Mouse (Mus musculus) spleen, adult 12 weeks (tissue): ENCODE data around the gene Nt5c1a.

Experiments used
- DNase-seq: peaks from one replicate; pipeline ENCODE4 v3.0.0; 2022; ENCODE audit warnings: low spot score

Nt5c1a gene

DNA sequence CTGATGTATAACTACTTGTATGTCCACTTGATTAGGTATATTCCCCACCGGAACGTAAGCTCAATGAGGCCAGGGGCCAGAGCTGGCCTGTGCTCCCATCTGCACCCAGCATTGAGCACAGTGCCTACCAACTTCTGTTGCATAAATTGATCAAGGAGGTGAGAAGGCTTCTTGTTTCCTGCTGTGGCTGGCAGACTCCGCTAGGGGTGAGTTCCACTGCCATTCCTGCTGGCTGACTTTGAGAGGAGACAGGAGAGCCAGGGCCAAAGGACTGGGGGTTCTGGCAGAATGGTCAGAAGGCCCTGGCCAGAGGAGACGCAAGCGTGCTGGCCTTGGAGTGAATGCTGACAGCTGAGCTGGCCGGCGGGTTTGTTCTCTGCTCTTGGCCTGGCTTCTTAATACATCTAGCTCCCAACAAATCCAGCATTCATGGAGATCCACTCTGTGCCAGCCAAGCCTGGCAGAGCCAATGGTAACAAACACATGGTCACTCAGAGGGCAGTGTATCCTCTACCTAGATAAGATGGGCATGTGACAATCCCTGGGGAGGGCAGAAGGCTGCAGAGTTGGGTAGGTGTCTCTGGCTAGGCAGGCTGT is 47.8 kb downstream of the Nt5c1a start:
- no peak for DNase-seq

DNA sequence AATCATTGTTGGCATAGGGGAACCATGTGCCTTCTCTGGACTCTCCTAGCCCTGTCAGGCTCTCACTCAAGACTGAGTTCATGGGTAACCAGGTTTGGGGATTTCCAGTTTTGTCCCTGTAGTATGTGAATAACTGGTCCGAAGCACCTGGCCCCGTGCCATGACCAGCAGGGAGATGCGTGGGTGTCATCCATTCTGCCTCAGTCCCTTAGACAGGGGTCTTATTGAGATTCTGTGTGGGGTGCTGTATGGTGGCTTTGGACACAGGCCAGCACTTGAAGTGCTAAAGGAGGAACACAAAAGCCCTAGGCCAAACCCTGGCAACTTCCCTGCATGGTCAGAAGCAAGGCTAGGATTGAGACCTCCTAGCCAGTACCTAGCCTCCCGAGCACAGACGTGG is 50.9 kb downstream of the Nt5c1a start:
- no peak for DNase-seq

DNA sequence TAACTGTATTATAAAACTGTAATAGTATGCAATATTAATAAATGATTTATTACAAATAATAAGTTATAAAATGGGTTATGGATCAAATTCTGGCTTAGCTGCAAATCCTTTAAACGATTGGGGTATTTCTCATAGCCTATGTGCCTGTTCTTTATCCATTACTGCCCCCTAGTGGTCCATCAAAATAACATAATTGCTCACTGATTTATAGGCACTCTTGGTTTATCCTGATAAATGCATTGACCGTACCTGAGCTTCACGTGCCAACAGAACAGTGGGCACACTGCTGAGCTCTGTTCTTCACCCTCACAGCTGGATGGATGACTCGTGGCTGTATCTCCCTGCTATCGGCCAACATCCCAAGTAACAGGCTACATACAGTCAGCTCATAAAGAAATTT is 53.3 kb downstream of the Nt5c1a start:
- no peak for DNase-seq

DNA sequence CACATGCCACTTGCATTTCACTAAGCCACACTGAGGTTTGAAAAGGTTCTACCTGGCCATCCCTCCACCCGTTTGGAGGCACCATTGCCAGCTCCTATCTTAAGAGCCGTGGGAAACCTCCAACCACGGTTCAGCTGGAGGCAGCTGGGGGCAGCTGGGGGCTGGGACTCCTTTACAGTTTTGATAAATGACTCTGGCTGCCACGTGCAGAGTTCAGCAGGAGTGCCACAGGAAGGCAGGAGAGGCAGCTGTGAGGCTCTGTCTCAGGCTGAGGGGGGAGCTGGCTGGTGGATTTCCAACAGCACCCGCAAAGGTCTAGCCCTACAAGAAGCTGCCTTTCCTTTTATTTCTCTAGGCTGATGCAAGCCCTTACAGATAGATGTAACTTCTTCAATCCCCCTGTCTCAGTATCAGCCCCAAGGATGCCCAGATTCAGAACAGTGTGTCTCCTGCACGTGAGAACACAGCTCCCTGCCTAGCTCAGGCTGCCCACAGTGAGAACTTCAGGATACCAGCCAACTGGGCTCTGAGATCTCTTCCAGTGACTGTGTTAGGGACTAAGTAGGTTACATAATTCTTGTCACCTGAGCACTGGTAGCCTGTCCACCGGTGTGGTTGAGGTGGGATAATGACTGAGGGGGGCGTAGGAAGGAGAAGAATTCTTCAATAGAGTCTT is 58.9 kb downstream of the Nt5c1a start:
- DNase-seq: no peak

DNA sequence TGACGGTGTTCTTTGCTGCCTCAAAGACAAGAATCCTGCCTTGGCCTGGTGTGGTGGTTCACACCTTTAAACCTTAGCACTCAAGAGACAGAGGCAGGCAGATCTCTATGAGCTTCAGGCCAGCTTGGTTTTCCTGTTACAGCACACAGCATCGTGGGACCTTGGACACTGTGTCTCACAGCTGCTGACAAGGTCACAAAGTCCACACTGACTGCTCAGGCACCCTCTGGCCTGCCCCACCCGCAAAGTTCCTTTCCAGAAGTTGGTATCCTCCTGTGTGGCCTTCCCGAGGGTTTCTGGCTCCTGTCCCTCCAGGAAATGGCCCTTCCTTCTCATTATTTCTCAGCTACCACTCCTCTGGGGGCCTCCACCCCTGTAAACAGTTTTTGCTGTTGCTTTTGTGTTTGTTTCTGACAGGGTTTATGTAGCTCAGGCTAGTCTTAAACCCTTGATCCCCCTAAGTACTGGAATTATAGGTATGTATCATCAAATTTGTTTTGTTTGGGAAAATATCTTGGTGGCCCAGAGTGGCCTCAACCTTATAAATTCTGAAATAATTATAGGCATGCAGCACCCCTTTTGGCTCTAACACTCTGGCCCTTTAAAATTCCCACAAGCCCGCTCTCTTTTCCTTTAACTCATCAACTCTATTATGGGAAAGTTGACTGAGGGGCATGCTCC is 60.6 kb downstream of the Nt5c1a start, which contains the start of gene Pabpc4:
Pabpc4 (plus strand) TSS at position 631 of the 681 bp plus-strand sequence.
- DNase-seq: no peak
